Mouse (Mus musculus) heart, adult 8-10 months (tissue): ENCODE data around the gene Sgpp2. TPM values are rescaled to one million over a fixed set of nuclear protein-coding genes. Genes with fewer than 3 reads are reported as not detected.

ENCODE experiments used
- DNase-seq: peaks from one replicate; pipeline ENCODE4 v3.0.0; 2022; ENCODE audit warnings: low spot score
- total RNA-seq, 4 experiments: library from RNA; stranded (reverse); gene quantifications; 2 replicates each; pipeline ENCODE4 v1.2.4; 2022

The Sgpp2 gene
- total RNA-seq: under 1 TPM in 3 of 4 experiments, not detected in 1; 0.06 TPM

- DNase-seq: no peak
These were observed at the start of gene Sgpp2 for GRCm38 (mm10) chr1:78310021-78310752. Sgpp2 (plus strand) TSS chr1:78310345.

- no peak for DNase-seq
These were observed 42.6 kb upstream of the Sgpp2 start for GRCm38 (mm10) chr1:78267519-78267918.

- DNase-seq: no peak
These were observed 37.2 kb upstream of the Sgpp2 start for GRCm38 (mm10) chr1:78272915-78273314.

- no peak for DNase-seq
These were observed 31.0 kb upstream of the Sgpp2 start for GRCm38 (mm10) chr1:78279128-78279527.

- no peak for DNase-seq
These were observed 17.7 kb upstream of the Sgpp2 start for GRCm38 (mm10) chr1:78292397-78292796.

GRCm38 (mm10) chr1:78299670-78300225 lies 10.4 kb upstream of the Sgpp2 start:
- no peak for DNase-seq

GRCm38 (mm10) chr1:78308688-78309087 lies 1.5 kb upstream of the Sgpp2 start:
- no peak for DNase-seq

GRCm38 (mm10) chr1:78309280-78309679 lies 865 bp upstream of the Sgpp2 start:
- no peak for DNase-seq

GRCm38 (mm10) chr1:78310861-78311341 lies 756 bp downstream of the Sgpp2 start:
- DNase-seq: no peak

GRCm38 (mm10) chr1:78311482-78311881 lies 1.3 kb downstream of the Sgpp2 start:
- no peak for DNase-seq

- no peak for DNase-seq
These were observed 2.8 kb downstream of the Sgpp2 start for GRCm38 (mm10) chr1:78312917-78313316.

GRCm38 (mm10) chr1:78313961-78314360 lies 3.8 kb downstream of the Sgpp2 start:
- DNase-seq: no peak

GRCm38 (mm10) chr1:78318089-78318760 lies 8.1 kb downstream of the Sgpp2 start:
- no peak for DNase-seq

- no peak for DNase-seq
These were observed 10.1 kb downstream of the Sgpp2 start for GRCm38 (mm10) chr1:78320291-78320690.

- DNase-seq: no peak
These were observed 12.1 kb downstream of the Sgpp2 start for GRCm38 (mm10) chr1:78322098-78322778.

- DNase-seq: no peak
These were observed 12.7 kb downstream of the Sgpp2 start for GRCm38 (mm10) chr1:78322844-78323243.

- DNase-seq: no peak
These were observed 13.9 kb downstream of the Sgpp2 start for GRCm38 (mm10) chr1:78324044-78324443.

GRCm38 (mm10) chr1:78325851-78326250 lies 15.7 kb downstream of the Sgpp2 start:
- DNase-seq: no peak

GRCm38 (mm10) chr1:78328646-78329045 lies 18.5 kb downstream of the Sgpp2 start:
- no peak for DNase-seq

GRCm38 (mm10) chr1:78329861-78330260 lies 19.7 kb downstream of the Sgpp2 start:
- DNase-seq: no peak

- DNase-seq: no peak
These were observed 20.5 kb downstream of the Sgpp2 start for GRCm38 (mm10) chr1:78330620-78331158.

- no peak for DNase-seq
These were observed 27.6 kb downstream of the Sgpp2 start for GRCm38 (mm10) chr1:78337726-78338125.
